Mouse (Mus musculus) retina, postnatal 7 days (tissue): Measurements from ENCODE around the gene B230104I21Rik.

Experiments used
- DNase-seq: peaks from one replicate; pipeline ENCODE4 v3.0.0-alpha.2; 2012; ENCODE audit warnings: low read depth, low spot score

The B230104I21Rik gene

GRCm38 (mm10) chr4:154348197-154348786, 12.4 kb downstream of the B230104I21Rik start:
- no peak for DNase-seq

- DNase-seq: no peak
Measured at GRCm38 (mm10) chr4:154352246-154352645, 16.3 kb downstream of the B230104I21Rik start.

GRCm38 (mm10) chr4:154355408-154355807, 19.5 kb downstream of the B230104I21Rik start:
- no peak for DNase-seq

GRCm38 (mm10) chr4:154358370-154358769, 22.4 kb downstream of the B230104I21Rik start:
- no peak for DNase-seq

- DNase-seq: no peak
Measured at GRCm38 (mm10) chr4:154358816-154359215, 22.9 kb downstream of the B230104I21Rik start.

DNA sequence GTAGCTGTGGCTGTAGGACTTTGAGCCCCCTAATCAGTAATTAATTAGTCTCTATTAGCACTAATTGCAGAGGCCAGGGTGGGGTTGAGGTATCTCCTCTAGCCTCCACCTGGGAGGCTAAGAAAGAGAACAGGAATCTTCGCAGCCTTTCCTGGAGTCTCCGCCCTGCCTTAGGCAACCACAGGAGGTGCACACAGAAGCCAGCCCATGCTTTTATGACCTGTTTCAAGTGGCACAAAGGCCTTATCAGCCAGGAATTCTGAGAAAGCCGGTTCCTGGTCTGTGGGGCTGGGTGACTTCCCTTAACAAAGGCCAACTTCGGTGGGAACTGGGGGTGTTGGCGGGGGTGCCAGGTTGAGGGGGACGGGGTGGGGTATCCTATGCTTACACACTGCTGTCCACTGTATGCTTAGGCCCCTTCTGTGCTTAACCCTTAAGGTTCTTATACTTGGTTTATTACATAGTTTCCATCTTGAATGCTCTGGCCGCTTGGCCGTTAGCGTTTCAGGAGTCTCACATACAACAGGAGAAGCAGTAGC, 23.9 kb downstream of the B230104I21Rik start:
- DNase-seq: no peak

GRCm38 (mm10) chr4:154360441-154360840, 24.5 kb downstream of the B230104I21Rik start:
- no peak for DNase-seq

DNA sequence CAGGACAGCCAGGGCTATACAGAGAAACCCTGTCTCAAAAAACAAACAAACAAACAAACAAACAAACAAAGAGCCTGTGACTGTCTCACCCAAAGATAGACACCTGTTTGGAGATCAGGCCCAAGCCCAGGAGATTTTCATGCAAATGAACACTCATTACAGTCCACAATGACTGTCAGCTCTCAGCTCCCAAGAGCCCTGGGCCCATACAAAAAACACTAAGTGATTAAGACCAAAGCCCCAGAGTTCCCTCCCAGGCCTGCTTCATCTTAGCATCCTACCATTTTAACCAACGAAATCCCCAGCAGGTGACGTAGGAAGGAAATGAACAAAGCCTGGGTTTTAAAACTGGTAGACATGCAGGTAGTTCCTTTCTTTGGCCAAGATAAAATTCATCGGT, 24.9 kb downstream of the B230104I21Rik start:
- DNase-seq: no peak

GRCm38 (mm10) chr4:154364752-154365151, 28.8 kb downstream of the B230104I21Rik start:
- no peak for DNase-seq

- DNase-seq: no peak
Measured at GRCm38 (mm10) chr4:154366836-154367235, 30.9 kb downstream of the B230104I21Rik start.

DNA sequence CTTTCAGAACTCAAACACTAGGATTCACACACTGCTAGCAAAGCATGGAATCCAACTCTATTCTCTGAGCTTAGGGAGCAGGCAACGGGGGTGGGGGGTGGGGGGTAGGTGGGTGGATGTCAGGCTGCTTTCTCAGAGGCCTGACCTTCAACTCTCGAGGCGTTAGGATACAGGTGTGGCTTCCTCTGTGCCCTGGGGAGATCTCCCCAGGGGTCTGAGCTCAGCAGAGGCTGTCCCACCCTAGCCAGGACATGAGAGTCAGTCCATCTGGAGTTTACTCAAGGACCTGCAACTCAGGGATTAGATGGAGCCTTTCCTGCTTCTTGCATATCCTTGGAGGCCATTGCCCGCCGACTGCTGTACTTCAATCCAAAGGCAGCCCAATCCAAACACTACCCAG, 33.2 kb downstream of the B230104I21Rik start:
- DNase-seq: no peak

GRCm38 (mm10) chr4:154370841-154371240, 34.9 kb downstream of the B230104I21Rik start:
- DNase-seq: no peak

- no peak for DNase-seq
Measured at GRCm38 (mm10) chr4:154371542-154372247, 35.8 kb downstream of the B230104I21Rik start.

- no peak for DNase-seq
Measured at GRCm38 (mm10) chr4:154375939-154376625, 40.2 kb downstream of the B230104I21Rik start.

DNA sequence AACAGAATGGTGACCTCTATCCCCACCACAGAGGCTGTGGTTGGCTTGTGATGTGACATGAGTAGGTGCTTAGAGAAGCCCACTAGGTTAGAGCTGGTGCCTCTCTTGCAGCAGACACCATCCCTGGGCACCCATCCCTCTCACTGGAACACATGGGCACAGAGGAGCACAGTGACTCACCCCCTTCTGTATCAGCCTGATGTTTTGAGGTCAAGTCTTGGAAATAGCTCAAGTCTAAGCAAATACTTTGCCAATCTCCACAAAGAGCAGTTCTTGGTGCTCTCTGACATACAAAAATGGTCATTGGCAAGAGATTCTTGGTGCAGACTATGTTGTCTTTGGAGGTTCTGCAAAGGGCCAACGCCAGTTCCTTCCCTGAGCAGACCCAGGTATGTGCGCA, 42.9 kb downstream of the B230104I21Rik start:
- no peak for DNase-seq

DNA sequence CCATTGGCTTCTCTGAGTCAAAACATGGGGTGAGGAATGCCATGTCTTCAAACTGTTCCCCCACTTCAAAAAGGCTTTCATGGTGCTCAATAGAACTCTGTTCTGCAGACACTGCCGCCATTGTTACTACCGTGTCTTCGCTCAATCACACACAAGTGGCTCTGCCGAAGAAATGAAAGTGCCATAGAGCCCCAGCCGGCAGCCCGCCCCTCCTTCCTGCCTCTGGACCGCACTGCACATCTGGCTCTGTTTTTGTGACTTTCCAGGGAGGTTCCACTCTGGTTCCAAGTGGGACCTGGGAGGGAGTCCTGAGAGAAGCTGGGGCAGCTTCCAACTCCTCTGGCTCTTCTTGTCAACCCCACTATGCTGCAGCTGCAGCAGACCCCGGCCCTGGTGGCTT, 49.3 kb downstream of the B230104I21Rik start:
- no peak for DNase-seq

DNA sequence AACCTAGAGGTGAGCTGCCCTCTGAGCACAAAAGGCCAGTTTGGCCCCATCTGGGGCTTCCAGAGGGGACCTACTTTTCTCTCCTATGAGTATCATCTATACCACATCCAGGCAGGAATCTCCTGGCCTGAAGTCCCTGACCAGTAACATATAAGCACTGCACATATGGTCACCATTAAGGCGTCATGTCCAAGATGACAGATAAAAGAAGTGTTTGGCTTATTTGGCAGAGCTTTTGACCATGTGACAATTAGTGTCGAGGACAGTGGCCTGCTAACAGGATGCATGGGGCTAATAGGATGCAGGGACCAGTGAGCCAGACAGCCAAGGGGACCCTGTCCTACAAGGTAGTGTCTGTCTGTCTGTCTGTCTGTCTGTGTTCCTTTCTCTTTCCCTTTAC, 50.0 kb downstream of the B230104I21Rik start:
- DNase-seq: no peak

DNA sequence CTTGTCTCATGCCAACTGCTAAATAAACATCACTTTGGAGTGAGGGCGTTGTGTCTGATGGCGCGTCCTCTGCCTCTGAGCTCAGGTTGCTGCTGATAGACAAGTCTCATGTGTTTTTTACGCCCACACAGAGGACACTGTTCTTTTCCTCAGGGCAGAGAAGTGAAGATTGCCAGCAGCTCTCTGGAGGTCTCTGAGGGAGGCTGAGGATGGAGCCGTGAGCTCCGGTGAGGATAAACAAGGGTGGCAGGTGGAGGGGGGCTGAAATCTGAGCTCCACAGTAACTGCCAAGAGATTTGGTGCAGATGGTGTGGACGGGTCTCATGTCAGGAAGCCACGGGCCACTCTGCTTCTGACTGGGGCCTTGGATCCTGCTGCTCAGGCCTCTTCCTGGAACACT, 50.9 kb downstream of the B230104I21Rik start:
- DNase-seq: no peak

DNA sequence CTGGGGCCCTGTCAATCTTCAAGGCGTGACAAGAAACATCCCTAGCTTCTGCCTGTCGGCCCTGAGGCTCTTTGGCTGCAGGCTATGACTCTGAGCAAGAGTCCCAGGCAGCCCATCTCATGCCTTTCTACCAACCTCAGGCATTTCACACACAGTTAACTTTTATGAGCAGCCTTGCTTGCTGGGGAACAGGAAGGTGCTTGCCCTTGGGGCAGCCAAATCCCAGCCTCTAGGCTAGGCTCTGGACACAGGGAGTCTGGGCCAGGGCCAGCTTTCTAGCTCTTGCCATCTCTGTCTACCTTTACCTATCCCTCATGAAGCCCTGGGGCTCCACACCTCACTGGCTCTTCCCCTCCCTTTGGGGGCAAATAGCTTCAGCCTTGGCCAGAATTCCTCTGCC, 53.7 kb downstream of the B230104I21Rik start:
- DNase-seq: no peak

DNA sequence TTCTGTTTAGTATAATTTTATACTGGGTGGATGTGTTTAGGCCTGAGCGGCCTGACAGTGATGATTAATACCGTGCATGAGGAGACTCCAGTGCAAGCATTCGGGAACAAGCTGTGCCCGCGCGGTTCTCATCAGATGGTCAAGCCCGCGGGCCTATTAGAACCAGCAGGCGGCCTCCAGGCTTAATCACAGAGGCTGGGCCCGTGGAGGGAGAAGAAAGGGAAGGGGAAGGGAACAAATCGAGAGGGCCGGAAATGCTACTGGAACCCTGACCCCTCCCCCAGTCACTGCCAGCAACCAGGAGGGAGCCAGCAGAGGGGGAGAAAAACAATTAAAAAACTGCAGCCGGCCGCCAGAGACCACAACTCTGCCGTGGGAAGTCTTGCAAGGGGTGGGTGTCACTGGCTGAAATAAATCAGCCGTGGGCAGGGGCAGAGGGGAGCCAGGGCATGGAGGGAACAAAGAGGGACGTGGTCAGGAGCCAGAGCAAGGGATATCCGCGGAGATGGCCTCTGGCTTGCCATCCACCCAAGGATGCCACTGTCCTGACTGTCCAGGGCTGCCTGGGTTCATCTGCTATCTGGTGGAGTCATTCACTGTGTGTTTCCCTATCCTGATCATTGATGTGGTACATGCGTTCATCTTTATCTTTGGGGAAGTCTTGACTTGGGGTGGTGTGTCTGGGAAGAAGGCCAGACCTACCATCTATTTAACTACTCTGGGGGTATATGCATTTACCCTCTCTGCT, 54.6 kb downstream of the B230104I21Rik start:
- no peak for DNase-seq

DNA sequence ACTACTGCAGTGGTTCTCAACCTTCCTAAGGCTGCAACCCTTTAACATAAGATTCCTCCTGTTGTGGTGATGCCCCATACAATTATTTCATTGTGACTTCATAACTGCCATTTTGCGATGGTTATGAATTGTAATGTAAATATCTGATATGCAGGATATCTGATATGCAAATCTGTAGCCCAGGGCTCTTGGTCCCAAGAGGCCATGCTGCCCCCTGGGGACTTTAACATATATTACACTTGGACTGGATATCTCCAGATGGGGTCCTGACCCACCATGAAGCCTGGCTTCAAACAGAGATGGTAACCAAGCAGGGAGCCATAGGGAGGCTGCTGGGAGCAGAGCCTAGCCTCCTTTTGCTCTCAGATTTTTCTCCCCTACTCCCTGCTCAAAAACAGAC, 56.7 kb downstream of the B230104I21Rik start:
- DNase-seq: no peak
